Mouse (Mus musculus) bone marrow, adult 2 months (tissue): ENCODE results near the gene Fam169b. TPM values are rescaled to one million over a fixed set of nuclear protein-coding genes. Genes with fewer than 3 reads are reported as not detected.

Experiments
- H3K27ac ChIP-seq: fragments of 200-500 bp; 2 replicates; pipeline ENCODE4 v1.5.1; 2012; ENCODE audit warnings: low read depth, mild to moderate bottlenecking, control low read depth, inconsistent platforms, low read length; ENCODE audit not compliant: control insufficient read depth, poor library complexity, insufficient read depth
- H3K4me1 ChIP-seq: fragments of 200-500 bp; 2 replicates; pipeline ENCODE4 v1.6.1; 2011; ENCODE audit warnings: low read length; ENCODE audit not compliant: control insufficient read depth, insufficient read depth
- H3K4me3 ChIP-seq: fragments of 200-500 bp; replicated peaks from 2 replicates; pipeline ENCODE3; 2011; ENCODE audit warnings: mild to moderate bottlenecking, low read depth, low read length, control low read depth; ENCODE audit not compliant: control insufficient read depth
- CTCF ChIP-seq: fragments of 200-500 bp; IDR thresholded peaks from 2 replicates; pipeline ENCODE4 v1.5.1; 2011; ENCODE audit warnings: low read length, control low read depth; ENCODE audit not compliant: control insufficient read depth, insufficient read depth
- POLR2A ChIP-seq: fragments of 200-500 bp; IDR thresholded peaks from 2 replicates; pipeline ENCODE4 v1.6.1; 2011; ENCODE audit warnings: low read depth, mild to moderate bottlenecking, control low read depth, low read length, borderline replicate concordance; ENCODE audit not compliant: control insufficient read depth
- WGBS: fragments of 180-500 bp; shearing (Covaris S2); methylation state at CpG from one replicate; pipeline ENCODE4 v1.1.7; 2018; 5-methylcytosine and 5-hydroxymethylcytosine counted together
- polyA plus RNA-seq: library from polyadenylated mRNA; stranded (reverse); fragments of >200 nt; gene quantifications from 2 replicates; pipeline ENCODE4 v1.2.4, GENCODE M21; 2011; ENCODE audit warnings: low replicate concordance; ENCODE audit not compliant: missing spikeins, insufficient read depth, insufficient read length

The Fam169b gene
- polyA plus RNA-seq, 1 experiment, result 3.5 TPM

DNA sequence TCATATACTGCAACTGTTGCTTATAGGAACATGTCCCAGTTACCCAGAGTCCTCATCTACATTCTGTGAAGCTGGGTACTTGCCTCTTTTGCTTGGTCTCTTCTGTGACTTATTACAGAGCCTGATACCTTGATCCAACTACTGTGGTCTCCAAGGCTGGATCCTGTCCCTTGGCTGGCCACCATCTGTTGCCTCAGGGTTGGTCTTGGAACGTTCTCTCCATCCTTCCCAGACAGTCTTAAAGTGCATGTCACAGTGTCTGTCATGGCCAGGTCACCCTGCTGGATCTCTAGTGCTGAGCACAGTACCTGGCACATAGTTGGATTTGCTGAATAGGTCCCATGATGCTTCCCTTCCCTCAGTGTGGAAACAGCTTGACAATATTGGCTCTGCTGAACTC is 40.6 kb downstream of the Fam169b start:
- no peak overlapping the region for H3K27ac ChIP-seq
- H3K4me1 ChIP-seq, result no peaks in the 10 kb centered on the region
- TF ChIP-seq CTCF, result no peak
- TF ChIP-seq POLR2A, result no peak
- H3K4me3 ChIP-seq, result no peak overlapping the region
- 71% methylated on average over 1 of the region's 1 CpGs for WGBS

DNA sequence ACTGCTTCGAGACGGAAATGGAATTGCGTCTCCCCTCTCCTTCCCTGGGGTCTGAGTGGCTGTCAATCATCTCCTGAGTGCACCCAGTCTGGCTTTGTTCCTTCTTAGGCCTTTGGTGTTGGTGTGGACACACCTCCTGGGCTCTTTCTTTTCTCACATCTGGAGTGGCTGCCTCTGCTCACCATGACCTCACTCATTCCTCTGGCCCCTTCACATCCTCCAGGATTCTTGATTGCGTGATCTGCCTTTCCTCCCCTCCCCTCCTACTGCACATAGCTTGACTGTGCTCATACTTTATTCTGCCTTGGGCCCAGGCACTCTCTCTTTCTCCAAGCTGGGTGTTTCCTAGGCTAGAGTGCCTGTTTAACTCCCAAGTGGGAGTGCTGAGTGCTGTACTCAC is 41.4 kb downstream of the Fam169b start:
- Histone ChIP-seq H3K4me3 (no peak overlapping the region), H3K27ac (no peak overlapping the region), H3K4me1 (no peaks in the 10 kb centered on the region; the same call in 1 of the 2 replicates)
- WGBS, result 91% methylated on average over 4 of the region's 4 CpGs
- TF ChIP-seq POLR2A (no peak), CTCF (no peak)

DNA sequence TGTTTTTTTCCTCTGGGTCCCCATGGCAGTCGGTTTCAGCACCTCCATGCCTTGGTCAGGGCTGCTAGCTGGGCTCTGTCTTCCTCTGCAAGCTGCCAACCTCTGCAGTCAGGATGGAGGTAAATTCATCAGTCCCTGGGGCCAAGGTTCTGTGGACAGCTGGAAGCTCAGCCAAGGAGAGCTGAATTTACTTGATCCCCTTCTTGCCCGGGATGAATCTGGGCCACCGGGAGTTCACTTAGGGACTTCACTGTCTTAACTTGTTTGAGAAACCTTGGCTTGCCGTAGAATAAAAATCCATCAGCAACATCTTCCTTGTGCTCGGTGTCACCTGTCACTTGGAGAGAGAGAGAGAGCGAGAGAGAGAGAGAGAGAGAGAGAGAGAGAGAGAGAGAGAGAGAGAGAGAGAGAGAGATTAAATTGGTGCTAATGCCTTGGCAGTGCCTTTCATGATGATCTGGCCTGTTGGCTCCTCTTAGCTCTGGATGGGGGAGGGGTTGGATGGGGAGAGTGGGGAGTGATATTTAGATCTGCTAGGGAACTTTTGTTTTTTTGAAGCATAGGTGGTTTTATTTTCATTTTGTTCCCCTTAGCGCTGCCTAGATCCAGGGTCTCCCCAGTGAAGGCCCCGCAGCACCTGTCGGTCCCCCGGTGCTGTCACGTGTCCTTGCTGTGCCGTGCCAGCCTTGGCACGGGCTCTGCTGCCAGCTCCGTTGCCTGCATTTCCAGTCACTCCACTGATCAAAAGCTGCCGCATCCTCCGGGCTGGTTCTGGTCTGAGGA is 44.6 kb downstream of the Fam169b start:
- H3K4me3 ChIP-seq, result no peak overlapping the region
- H3K27ac ChIP-seq, result no peak overlapping the region
- WGBS, result 87% methylated on average over 15 of the region's 16 CpGs
- no peaks in the 10 kb centered on the region; the same call in 1 of the 2 replicates for H3K4me1 ChIP-seq
- TF ChIP-seq POLR2A, result no peak
- no peak for TF ChIP-seq CTCF

DNA sequence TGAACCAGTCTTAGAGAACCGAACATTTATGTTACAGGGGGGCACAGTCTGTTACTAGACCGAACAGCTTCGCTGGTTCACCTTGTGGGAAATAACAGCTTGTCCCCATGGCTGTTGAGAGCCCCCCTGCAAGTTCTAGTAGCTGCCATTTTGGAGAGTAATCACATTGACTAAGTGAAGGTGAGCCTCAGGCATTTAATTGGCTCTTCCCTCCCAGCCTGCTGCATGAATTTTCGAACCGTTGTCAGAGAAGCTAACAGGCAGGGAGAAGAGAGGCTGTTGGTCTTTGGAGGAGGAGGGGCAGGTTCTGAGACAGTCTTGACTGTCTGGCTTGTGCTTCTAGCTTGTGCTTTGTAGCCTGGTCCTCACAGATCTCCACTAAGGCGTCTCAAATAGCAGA is 45.3 kb downstream of the Fam169b start:
- WGBS, result 77% methylated on average over 6 of the region's 6 CpGs
- Histone ChIP-seq H3K4me3 (no peak overlapping the region), H3K27ac (no peak overlapping the region), H3K4me1 (no peaks in the 10 kb centered on the region; the same call in 1 of the 2 replicates)
- TF ChIP-seq CTCF, result no peak
- no peak for TF ChIP-seq POLR2A

- TF ChIP-seq CTCF (no peak), POLR2A (no peak)
- no peak overlapping the region for H3K4me3 ChIP-seq
- 38% methylated on average over 14 of the region's 14 CpGs for WGBS
- no peaks in the 10 kb centered on the region; the same call in 1 of the 2 replicates for H3K4me1 ChIP-seq
- no peak overlapping the region for H3K27ac ChIP-seq
Observed at GRCm38 (mm10) chr7:68320078-68320810, 46.6 kb downstream of the Fam169b start.

DNA sequence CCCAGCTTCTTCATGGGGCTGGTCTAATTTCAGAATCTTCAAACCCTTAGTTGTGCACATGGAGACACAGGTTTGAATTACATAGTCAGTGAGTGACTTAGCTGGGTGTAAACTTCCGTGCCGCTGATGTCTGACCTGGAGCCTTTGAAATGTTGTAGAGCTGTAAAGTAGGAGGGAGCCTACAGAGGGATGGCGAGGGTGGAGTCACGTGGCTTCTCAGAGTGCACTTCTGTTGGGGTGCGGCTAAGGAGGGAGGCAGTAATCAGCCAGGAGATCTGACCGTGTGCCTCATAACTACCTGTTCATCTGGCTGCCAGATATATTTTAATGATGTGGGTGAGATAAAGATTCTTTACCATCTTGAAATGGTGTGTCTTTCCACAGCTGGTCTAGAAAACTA is 49.4 kb downstream of the Fam169b start:
- H3K4me1 ChIP-seq, result no peaks in the 10 kb centered on the region; the same call in 1 of the 2 replicates
- H3K4me3 ChIP-seq, result no peak overlapping the region
- TF ChIP-seq CTCF, result no peak
- TF ChIP-seq POLR2A, result no peak
- WGBS, result 72% methylated on average over 6 of the region's 6 CpGs
- H3K27ac ChIP-seq, result no peak overlapping the region

- Histone ChIP-seq H3K4me3 (no peak overlapping the region), H3K27ac (no peak overlapping the region), H3K4me1 (no peaks in the 10 kb centered on the region)
- TF ChIP-seq CTCF, result no peak
- no peak for TF ChIP-seq POLR2A
- WGBS, result 76% methylated on average over 7 of the region's 7 CpGs
Observed at GRCm38 (mm10) chr7:68326190-68326722, 52.6 kb downstream of the Fam169b start.

GRCm38 (mm10) chr7:68329000-68329399 is 55.4 kb downstream of the Fam169b start:
- Histone ChIP-seq H3K27ac (no peak overlapping the region), H3K4me1 (no peaks in the 10 kb centered on the region), H3K4me3 (no peak overlapping the region)
- no peak for TF ChIP-seq CTCF
- no peak for TF ChIP-seq POLR2A
- WGBS, result 76% methylated on average over 9 of the region's 9 CpGs
